Mouse (Mus musculus) mouse trophoblast stem cell (cell line): Measurements from ENCODE around the gene Fam71b.
"Not testable (repeated sequence)": the region's sequence is repeated elsewhere in the genome, so short reads cannot be mapped to it uniquely, and the experiment has no call there.

Source experiments
- in situ Hi-C, 2 experiments: fragments of 300-500 bp; cut with MseI, MboI; formaldehyde crosslinking; loops; 2 replicates in 1 of 2; 3 replicates in 1 of 2; pipeline ENCODE4 v1.15.1; 2025

The Fam71b gene

GRCm38 (mm10) chr11:46382466-46382865, 13.9 kb upstream of the Fam71b start:
- in situ Hi-C loops = no loop called here

DNA sequence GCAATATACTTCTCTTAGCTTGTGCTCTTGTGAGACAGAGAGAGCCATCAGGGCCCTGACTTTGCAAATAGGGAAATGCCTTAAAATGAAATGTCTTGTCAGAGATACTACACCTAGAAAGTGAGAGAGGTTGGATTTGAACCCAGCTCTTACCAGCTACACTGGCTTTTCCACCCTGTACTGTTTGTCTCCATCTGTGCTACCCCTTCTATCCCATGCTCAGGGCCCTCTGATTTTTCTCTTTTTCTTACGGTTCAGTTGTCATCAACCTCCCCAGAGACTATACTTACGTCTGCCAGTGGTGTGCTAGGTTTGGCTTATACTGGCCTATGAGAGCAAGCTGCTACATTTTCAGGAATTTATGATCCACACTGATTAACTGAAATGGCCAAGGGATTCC, 11.4 kb upstream of the Fam71b start:
- in situ Hi-C loops = no loop called here

DNA sequence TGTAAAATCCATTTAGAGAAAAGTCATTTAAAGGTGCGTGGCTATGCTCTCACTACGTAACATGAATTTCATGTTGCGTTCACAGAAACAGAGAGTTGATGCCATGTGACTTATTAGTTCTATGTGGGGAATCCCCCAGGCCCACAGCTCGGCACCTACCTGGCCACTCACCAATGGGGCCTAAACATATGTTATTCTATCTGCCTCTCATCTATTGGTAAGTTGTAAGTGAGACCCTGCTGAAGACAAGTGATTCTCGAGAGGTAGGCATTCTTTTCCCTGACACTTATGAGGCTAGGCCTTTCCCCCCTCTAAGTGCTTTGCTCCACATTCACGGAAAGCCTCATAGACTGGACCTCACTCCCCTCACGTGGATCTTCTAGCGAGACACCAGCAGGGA, 9.8 kb upstream of the Fam71b start:
- in situ Hi-C loops = no loop called here

DNA sequence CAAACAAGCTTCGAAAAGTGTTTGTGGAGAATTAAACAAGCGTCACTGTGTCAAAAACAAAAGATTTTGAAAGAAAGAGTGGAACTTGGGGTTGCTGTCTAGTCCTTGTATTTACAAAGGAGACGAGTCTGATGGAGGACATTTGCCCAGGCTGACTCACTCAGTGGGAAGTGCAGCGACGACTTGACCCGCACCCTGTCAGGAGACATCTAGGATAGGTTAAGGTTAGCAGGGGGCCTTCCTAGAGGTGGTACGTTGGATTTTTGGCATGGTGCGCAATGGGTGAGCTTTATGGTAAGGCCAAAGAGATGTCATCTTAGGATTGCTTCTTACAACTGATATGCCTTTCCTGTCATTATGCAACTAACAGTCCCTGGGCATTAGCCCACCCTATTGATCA, 9.3 kb upstream of the Fam71b start:
- in situ Hi-C loops = no loop called here

- in situ Hi-C loops = no loop called here
These were observed 7.9 kb upstream of the Fam71b start for GRCm38 (mm10) chr11:46388438-46388837.

GRCm38 (mm10) chr11:46389336-46390117, 6.8 kb upstream of the Fam71b start, which contains the start of gene Itk:
Gene Itk, minus strand, starts transcription at chr11:46389515.
- in situ Hi-C loops = no loop called here

GRCm38 (mm10) chr11:46390621-46391020, 5.7 kb upstream of the Fam71b start:
- in situ Hi-C loops = no loop called here

DNA sequence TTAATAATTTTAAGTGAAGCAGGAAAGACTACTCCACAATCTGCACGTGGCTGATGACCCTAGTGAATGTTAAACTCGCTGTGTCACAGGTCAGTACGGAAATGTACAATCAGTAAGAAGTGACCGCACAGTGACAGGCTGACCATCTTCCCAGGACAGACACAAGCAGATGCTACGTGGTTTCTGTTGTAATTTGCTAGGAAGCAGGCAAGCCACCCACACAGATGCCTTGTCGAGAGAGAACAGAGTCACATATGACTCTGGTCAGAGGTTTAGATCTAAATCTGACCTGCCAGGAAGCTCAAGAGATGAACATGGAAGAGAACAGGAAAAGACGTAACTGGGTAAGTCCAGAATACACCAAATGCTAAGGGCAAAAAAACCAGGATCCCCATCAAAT, 3.5 kb upstream of the Fam71b start:
- in situ Hi-C loops = no loop called here

GRCm38 (mm10) chr11:46393413-46393812, 2.9 kb upstream of the Fam71b start:
- in situ Hi-C loops = no loop called here

GRCm38 (mm10) chr11:46395088-46395487, 1.3 kb upstream of the Fam71b start:
- in situ Hi-C loops = no loop called here

DNA sequence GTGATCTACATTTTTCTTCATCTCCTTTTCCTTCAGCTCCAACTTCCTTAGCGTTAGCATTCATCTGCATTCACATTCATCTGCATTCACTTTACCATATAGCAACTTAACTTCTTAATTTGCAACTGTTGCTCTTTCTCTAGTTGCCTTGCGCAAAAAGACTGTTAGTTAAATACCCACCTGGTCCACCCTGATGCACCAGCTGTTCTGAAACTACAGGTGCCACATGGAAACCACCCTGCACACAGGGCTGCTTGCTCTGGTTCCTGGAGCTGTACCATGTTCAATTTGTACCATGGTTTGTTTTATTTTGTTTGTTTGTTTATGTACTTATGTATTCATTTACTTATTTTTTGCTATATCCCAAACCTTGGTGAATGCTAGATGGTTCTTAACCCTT, 661 bp upstream of the Fam71b start:
- in situ Hi-C loops = no loop called here

GRCm38 (mm10) chr11:46396860-46397179, 461 bp downstream of the Fam71b start:
- in situ Hi-C loops = no loop called here

- in situ Hi-C loops = no loop called here
These were observed 1.5 kb downstream of the Fam71b start for GRCm38 (mm10) chr11:46397900-46398299.

GRCm38 (mm10) chr11:46398473-46398872, 2.1 kb downstream of the Fam71b start:
- in situ Hi-C loops = no loop called here

- in situ Hi-C loops = no loop called here
These were observed 2.6 kb downstream of the Fam71b start for GRCm38 (mm10) chr11:46398933-46399383.

- in situ Hi-C loops = no loop called here
These were observed 5.2 kb downstream of the Fam71b start for GRCm38 (mm10) chr11:46401555-46401954.

- in situ Hi-C loops = no loop called here
These were observed 8.6 kb downstream of the Fam71b start for GRCm38 (mm10) chr11:46404986-46405385.

DNA sequence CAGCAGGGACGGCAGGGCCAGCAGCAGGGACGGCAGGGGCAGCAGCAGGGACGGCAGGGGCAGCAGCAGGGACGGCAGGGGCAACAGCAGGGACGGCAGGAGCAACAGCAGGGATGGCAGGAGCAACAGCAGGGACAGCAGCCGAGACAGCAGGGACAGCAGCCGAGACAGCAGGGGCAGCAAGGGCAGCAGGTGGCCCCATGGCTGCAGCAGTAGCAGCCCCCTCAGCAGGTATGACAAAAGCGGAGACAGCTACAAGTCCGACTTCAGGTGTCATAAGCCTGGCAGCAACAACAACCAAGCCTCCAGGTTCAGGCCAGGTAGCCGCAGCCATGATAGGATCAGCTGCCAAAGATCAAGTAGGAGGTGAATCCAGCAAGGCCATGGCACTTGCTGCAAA, 10.4 kb downstream of the Fam71b start:
- in situ Hi-C loops = no loop called here

DNA sequence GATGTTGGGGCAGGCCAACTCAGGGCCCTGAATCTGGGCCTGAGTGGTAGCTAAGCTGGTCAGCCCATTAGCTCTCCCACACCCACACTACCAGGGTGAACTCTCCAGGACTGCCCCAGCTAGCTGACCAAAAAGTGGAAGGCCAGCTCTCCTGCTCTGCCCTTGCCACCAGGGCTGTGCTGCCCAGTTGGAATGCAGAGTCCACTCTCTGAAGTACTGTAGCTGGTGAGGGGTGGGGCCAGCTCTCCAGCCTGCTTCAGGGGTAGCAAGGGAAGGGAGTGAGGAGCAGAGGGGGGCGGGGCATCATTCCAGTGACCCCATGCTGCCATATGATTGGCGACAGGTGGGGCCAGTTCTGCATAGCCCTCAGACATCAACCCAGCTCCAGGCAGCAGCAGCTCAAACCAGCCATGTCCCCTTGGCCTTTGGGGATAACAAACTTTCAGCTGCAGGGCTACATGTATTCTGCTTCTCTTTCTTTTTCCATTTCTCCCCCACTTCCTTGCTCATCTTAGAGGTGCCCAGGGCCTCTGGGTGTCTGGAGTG, 13.7 kb downstream of the Fam71b start:
- in situ Hi-C loops = no loop called here

GRCm38 (mm10) chr11:46418438-46418837, 22.1 kb downstream of the Fam71b start:
- in situ Hi-C loops = no loop called here

- in situ Hi-C loops = no loop called here
These were observed 22.5 kb downstream of the Fam71b start for GRCm38 (mm10) chr11:46418860-46419259.

DNA sequence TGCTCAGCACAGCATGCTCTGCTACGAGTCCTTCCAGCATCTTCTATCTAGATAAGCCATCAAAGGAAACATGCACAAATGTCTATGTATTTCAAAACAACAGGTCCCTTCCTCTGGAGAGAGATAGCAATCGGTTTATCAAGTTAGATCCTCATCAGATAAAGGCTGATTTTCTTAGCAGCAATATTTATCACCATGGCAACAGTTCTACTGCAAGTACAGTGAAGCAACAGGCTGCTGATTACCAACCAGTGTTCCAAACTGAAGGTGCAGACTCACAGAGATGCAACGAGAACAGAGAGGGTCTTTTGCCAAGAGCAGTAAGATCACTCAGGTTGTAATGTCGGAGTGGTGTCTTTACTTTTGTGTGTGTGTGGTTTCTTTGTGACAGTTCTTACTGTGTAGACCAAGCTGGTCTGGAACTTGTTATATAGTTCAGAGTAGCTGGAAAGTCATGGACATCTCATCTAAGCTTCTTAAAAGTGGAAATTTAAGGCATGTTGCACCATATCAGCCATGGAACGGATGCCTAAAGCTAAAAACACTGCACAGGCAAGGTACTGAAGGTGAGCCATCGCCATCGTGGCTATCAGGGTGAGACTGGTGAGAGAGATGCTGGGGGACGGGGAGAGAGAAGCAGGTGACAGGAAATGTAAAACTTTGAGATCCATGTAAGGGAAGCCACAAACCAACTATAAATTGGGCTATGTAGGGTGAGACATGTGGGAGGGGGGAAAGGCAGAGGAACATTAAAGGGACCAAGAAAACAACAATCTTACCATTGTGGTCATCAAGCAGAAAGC, 24.9 kb downstream of the Fam71b start:
- in situ Hi-C loops = no loop called here

GRCm38 (mm10) chr11:46428131-46428530, 31.8 kb downstream of the Fam71b start:
- in situ Hi-C loops = not testable (repeated sequence)
